Mouse (Mus musculus) T-cell, adult 2 months (primary cell): ENCODE results near the gene Fbxo46.

Source experiments
- DNase-seq: peaks from one replicate; pipeline ENCODE4 v3.0.0; 2022; ENCODE audit warnings: low spot score

Gene Fbxo46

GRCm38 (mm10) chr7:19093174-19093521 is 26.5 kb upstream of the Fbxo46 start:
- peak; percentile 83 for DNase-seq

GRCm38 (mm10) chr7:19093537-19094385 is 25.9 kb upstream of the Fbxo46 start:
- peak; percentile 75 for DNase-seq

GRCm38 (mm10) chr7:19094471-19094825 is 25.2 kb upstream of the Fbxo46 start, which contains the start of gene Six5:
Six5 (plus strand) TSS chr7:19094594.
- peak; percentile 41 for DNase-seq

- peak; percentile 25 for DNase-seq
These were observed 24.6 kb upstream of the Fbxo46 start for GRCm38 (mm10) chr7:19094826-19095750.

GRCm38 (mm10) chr7:19095751-19096110 is 23.9 kb upstream of the Fbxo46 start:
- DNase-seq, result no peak

GRCm38 (mm10) chr7:19096421-19096976 is 23.2 kb upstream of the Fbxo46 start:
- no peak for DNase-seq

- no peak for DNase-seq
These were observed 22.4 kb upstream of the Fbxo46 start for GRCm38 (mm10) chr7:19097217-19097616.

- DNase-seq, result no peak
These were observed 21.8 kb upstream of the Fbxo46 start for GRCm38 (mm10) chr7:19097863-19098262.

- DNase-seq, result no peak
These were observed 20.8 kb upstream of the Fbxo46 start for GRCm38 (mm10) chr7:19098811-19099210.

- no peak for DNase-seq
These were observed 19.4 kb upstream of the Fbxo46 start for GRCm38 (mm10) chr7:19100290-19100689.

GRCm38 (mm10) chr7:19103741-19104140 is 15.9 kb upstream of the Fbxo46 start:
- no peak for DNase-seq

GRCm38 (mm10) chr7:19104486-19104885 is 15.2 kb upstream of the Fbxo46 start:
- DNase-seq, result no peak

- no peak for DNase-seq
These were observed 12.2 kb upstream of the Fbxo46 start for GRCm38 (mm10) chr7:19107436-19107835.

- no peak for DNase-seq
These were observed 10.1 kb upstream of the Fbxo46 start for GRCm38 (mm10) chr7:19109565-19109964.

GRCm38 (mm10) chr7:19118028-19118771 is 1.5 kb upstream of the Fbxo46 start, which contains the start of gene Gm4969:
Gm4969 (minus strand) TSS chr7:19118368.
- DNase-seq, result no peak

GRCm38 (mm10) chr7:19119083-19119482 is 576 bp upstream of the Fbxo46 start:
- DNase-seq, result no peak

GRCm38 (mm10) chr7:19121686-19122085 is 2.0 kb downstream of the Fbxo46 start:
- no peak for DNase-seq

GRCm38 (mm10) chr7:19124713-19125112 is 5.1 kb downstream of the Fbxo46 start:
- DNase-seq, result no peak

GRCm38 (mm10) chr7:19127744-19128143 is 8.1 kb downstream of the Fbxo46 start:
- DNase-seq, result no peak

- no peak for DNase-seq
These were observed 9.7 kb downstream of the Fbxo46 start for GRCm38 (mm10) chr7:19129396-19129795.

- no peak for DNase-seq
These were observed 11.0 kb downstream of the Fbxo46 start for GRCm38 (mm10) chr7:19130657-19131056.

GRCm38 (mm10) chr7:19131324-19131848 is 11.7 kb downstream of the Fbxo46 start:
- DNase-seq, result peak; percentile 95
